Mouse (Mus musculus): ENCODE measurements around the gene 4930505A04Rik.

- no peak for TF ChIP-seq GATA1 (IDR thresholded peaks at IDR 0.05; ENCODE audit: borderline replicate concordance, low read length)
- TF ChIP-seq FLI1 (IDR thresholded peaks at IDR 0.05; ENCODE audit: low read length), result no peak
Measured at GRCm38 (mm10) chr11:30483286-30483685, 11.7 kb upstream of the 4930505A04Rik start.

Data from megakaryocyte, embryonic 14.5 days (primary cell).